Mouse (Mus musculus) hindbrain, embryonic 15.5 days (tissue): ENCODE data around the gene Wdr18. TPM values are rescaled to one million over a fixed set of nuclear protein-coding genes. Genes with fewer than 3 reads are reported as not detected.
A peak's percentile ranks its signal among the peaks of the same experiment; 100 is the strongest.

Source experiments
- ATAC-seq: fragments of 200-750 bp; cut with Nextera tagmentation; 2 replicates; pipeline ENCODE4 v1.8.0; 2017; ENCODE audit warnings: low read depth, moderate number of reproducible peaks, moderate TSS enrichment; ENCODE audit not compliant: low FRiP score
- H3K27ac ChIP-seq: fragments of 300-500 bp; sonication (generic); replicated peaks from 2 replicates; pipeline ENCODE4 v1.5.1; 2015; ENCODE audit warnings: mild to moderate bottlenecking, inconsistent platforms
- H3K27me3 ChIP-seq: fragments of 300-500 bp; sonication (generic); 2 replicates; pipeline ENCODE4 v1.6.1; 2015; ENCODE audit warnings: control low read depth, inconsistent platforms
- H3K36me3 ChIP-seq: fragments of 300-500 bp; sonication (generic); 2 replicates; pipeline ENCODE4 v1.6.1; 2015; ENCODE audit warnings: control low read depth, inconsistent platforms
- H3K4me1 ChIP-seq: fragments of 300-500 bp; sonication (generic); replicated peaks from 2 replicates; pipeline ENCODE4 v1.6.1; 2015; ENCODE audit warnings: control low read depth, inconsistent platforms
- H3K4me2 ChIP-seq: fragments of 300-500 bp; sonication (generic); 2 replicates; pipeline ENCODE4 v1.6.1; 2015; ENCODE audit warnings: moderate library complexity, mild to moderate bottlenecking, inconsistent platforms
- H3K4me3 ChIP-seq: fragments of 300-500 bp; sonication (generic); 2 replicates; pipeline ENCODE4 v1.5.1; 2015; ENCODE audit warnings: mild to moderate bottlenecking, inconsistent platforms
- H3K9ac ChIP-seq: fragments of 300-500 bp; sonication (generic); 2 replicates; pipeline ENCODE4 v1.6.1; 2015; ENCODE audit warnings: inconsistent platforms
- H3K9me3 ChIP-seq: fragments of 300-500 bp; sonication (generic); 2 replicates; pipeline ENCODE4 v1.6.1; 2016; ENCODE audit warnings: control low read depth, inconsistent platforms
- WGBS: fragments of 180-500 bp; shearing (Covaris S2); methylation state at CpG from one replicate; pipeline ENCODE4 v1.1.7; 2015; 5-methylcytosine and 5-hydroxymethylcytosine counted together
- polyA plus RNA-seq: library from polyadenylated mRNA; unstranded; fragments of >200 nt; fragmentation: Nextera tagmentation; extraction: Ambion mirVana; gene quantifications from 2 replicates; pipeline ENCODE4 v1.2.1, GENCODE M21; 2015

Wdr18 gene
- polyA plus RNA-seq, 1 experiment from 2014 or later: 93.6 TPM

DNA sequence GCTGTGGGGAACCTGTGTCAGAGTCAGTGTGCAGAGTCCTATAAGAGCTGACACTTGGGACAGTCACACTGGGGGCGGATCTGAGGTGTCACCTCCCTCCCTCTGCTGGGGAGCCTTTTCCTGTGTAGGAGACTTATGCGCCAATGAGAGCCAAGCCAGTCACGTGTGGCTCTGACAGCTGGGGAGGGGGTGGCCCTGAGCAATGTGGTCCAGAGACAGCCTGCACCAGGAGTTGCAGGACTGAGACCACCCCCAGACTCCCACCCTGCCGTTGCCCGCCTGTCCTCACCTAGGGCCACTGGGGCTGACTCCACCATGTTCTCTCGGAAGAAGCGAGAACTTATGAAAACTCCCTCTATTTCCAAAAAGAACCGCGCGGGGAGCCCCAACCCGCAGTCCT, 56.6 kb downstream of the Wdr18 start, which contains the start of gene Arhgap45:
Gene Arhgap45 (plus strand): TSS at position 143 of the 400 bp plus-strand sequence.
- Histone ChIP-seq H3K27ac (no peak within 1 kb of the TSS), H3K36me3 (peaks cover 12% of the 10 kb centered on the region), H3K9ac (no peak within 1 kb of the TSS), H3K27me3 (peaks cover 65% of the 10 kb centered on the region), H3K4me2 (no peak within 1 kb of the TSS), H3K4me1 (no peaks in the 10 kb centered on the region), H3K4me3 (no peak within 1 kb of the TSS), H3K9me3 (no peaks in the 10 kb centered on the region)
- 72% methylated on average over 11 of the region's 11 CpGs for WGBS
- ATAC-seq: no peak

DNA sequence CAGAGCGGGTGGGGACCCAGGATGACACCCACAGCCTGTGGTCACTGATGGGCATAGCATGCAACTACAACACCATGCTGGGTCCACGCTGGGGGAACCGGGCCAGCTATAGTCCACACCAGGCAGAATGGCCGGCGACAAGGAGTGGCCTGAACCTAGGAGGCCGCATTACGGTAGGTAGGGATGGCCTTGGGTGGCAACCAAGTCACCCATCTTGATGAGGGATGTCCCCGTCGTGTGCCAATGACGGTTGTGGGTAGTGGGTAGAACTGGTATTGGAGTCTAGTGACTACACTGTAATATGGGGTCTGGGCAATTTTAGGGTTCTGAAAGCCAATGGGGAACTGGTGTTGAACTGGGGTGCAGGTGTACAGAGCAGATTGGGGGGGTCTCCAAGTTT, 57.0 kb downstream of the Wdr18 start:
- no peak overlapping the region for H3K9ac ChIP-seq
- WGBS: 91% methylated on average over 10 of the region's 10 CpGs
- no peak overlapping the region for H3K4me2 ChIP-seq
- no peak overlapping the region for H3K4me3 ChIP-seq
- no peak overlapping the region for H3K27ac ChIP-seq
- no peaks in the 10 kb centered on the region for H3K9me3 ChIP-seq
- H3K36me3 ChIP-seq: peaks cover 7% of the 10 kb centered on the region
- ATAC-seq: no peak
- peaks cover 61% of the 10 kb centered on the region for H3K27me3 ChIP-seq
- H3K4me1 ChIP-seq: no peaks in the 10 kb centered on the region

GRCm38 (mm10) chr10:80017361-80017760, 57.4 kb downstream of the Wdr18 start:
- no peak overlapping the region for H3K4me3 ChIP-seq
- ATAC-seq: no peak
- H3K27me3 ChIP-seq: peaks cover 57% of the 10 kb centered on the region
- 60% methylated on average over 3 of the region's 3 CpGs for WGBS
- peaks cover 3% of the 10 kb centered on the region for H3K36me3 ChIP-seq
- no peaks in the 10 kb centered on the region for H3K9me3 ChIP-seq
- H3K4me2 ChIP-seq: no peak overlapping the region
- H3K4me1 ChIP-seq: no peaks in the 10 kb centered on the region
- no peak overlapping the region for H3K27ac ChIP-seq
- H3K9ac ChIP-seq: no peak overlapping the region

DNA sequence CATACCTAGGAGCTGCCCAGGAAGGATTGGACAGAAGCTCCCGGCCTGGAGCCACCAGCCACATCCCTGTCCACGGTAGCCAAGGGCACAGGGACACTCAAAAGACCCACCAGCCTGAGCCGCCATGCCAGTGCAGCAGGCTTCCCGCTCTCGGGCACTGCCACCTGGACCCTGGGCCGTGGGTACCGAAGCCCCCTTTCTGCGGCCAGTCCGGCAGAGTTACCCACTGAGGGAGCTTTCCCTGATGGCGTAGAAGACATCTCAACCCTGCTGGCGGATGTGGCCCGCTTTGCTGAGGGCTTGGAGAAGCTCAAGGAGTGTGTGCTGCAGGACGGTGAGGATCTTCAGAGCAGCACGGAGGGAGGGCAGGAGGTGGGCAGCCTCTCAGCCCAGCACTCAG, 57.8 kb downstream of the Wdr18 start:
- H3K36me3 ChIP-seq: no peaks in the 10 kb centered on the region
- peaks cover 53% of the 10 kb centered on the region for H3K27me3 ChIP-seq
- H3K9ac ChIP-seq: no peak overlapping the region
- H3K9me3 ChIP-seq: no peaks in the 10 kb centered on the region
- no peak for ATAC-seq
- H3K4me1 ChIP-seq: no peaks in the 10 kb centered on the region
- H3K27ac ChIP-seq: no peak overlapping the region
- 79% methylated on average over 14 of the region's 14 CpGs for WGBS
- H3K4me2 ChIP-seq: no peak overlapping the region
- H3K4me3 ChIP-seq: no peak overlapping the region

GRCm38 (mm10) chr10:80018739-80019297, 58.9 kb downstream of the Wdr18 start:
- Histone ChIP-seq H3K36me3 (no peaks in the 10 kb centered on the region), H3K9me3 (no peaks in the 10 kb centered on the region), H3K27me3 (peaks cover 42% of the 10 kb centered on the region), H3K4me3 (no peak overlapping the region), H3K27ac (no peak overlapping the region), H3K4me1 (no peaks in the 10 kb centered on the region), H3K9ac (no peak overlapping the region), H3K4me2 (no peak overlapping the region; the same call in 1 of the 2 replicates)
- ATAC-seq: no peak
- 9% methylated on average over 15 of the region's 15 CpGs for WGBS

GRCm38 (mm10) chr10:80019471-80020131, 59.6 kb downstream of the Wdr18 start:
- no peak overlapping the region for H3K4me2 ChIP-seq
- no peak overlapping the region for H3K9ac ChIP-seq

More at GRCm38 (mm10) chr10:80019471-80020131, 59.6 kb downstream of the Wdr18 start:
- Histone ChIP-seq H3K4me3 (no peak overlapping the region), H3K36me3 (no peaks in the 10 kb centered on the region), H3K27ac (no peak overlapping the region), H3K9me3 (no peaks in the 10 kb centered on the region), H3K27me3 (peaks cover 35% of the 10 kb centered on the region), H3K4me1 (no peaks in the 10 kb centered on the region)
- 6% methylated on average over 20 of the region's 20 CpGs for WGBS
- ATAC-seq: peak; percentile 28; the same call in 1 of the 2 replicates

Other genes starting within 250 kb of the Wdr18 start
- 2.6 and 2.8 TPM in 2 replicates for gene Hcn2, start 243.5 kb upstream of the Wdr18 start, polyA plus RNA-seq
- gene Polrmt, start 213.6 kb upstream of the Wdr18 start, polyA plus RNA-seq: 37.0 and 43.0 TPM in 2 replicates
- 2.2 and 2.4 TPM in 2 replicates for gene Fgf22, start 205.1 kb upstream of the Wdr18 start, polyA plus RNA-seq
- gene Rnf126, start 193.2 kb upstream of the Wdr18 start, polyA plus RNA-seq: 103 and 125 TPM in 2 replicates
- 2.3 and 2.5 TPM in 2 replicates for gene Fstl3, start 182.9 kb upstream of the Wdr18 start, polyA plus RNA-seq
- 0.27 and 0.28 TPM in 2 replicates for gene Prss57, start 169.2 kb upstream of the Wdr18 start, polyA plus RNA-seq
- gene Palm, start 166.6 kb upstream of the Wdr18 start, polyA plus RNA-seq: 277 and 303 TPM in 2 replicates
- 0.49 and 0.92 TPM in 2 replicates for gene Misp, start 139.2 kb upstream of the Wdr18 start, polyA plus RNA-seq
- gene Ptbp1, start 105.7 kb upstream of the Wdr18 start, polyA plus RNA-seq: 74.8 and 77.1 TPM in 2 replicates
- gene Prtn3, start 85.7 kb upstream of the Wdr18 start, polyA plus RNA-seq: 11.0 and 11.3 TPM in 2 replicates
- gene Plppr3, start 85.5 kb upstream of the Wdr18 start, polyA plus RNA-seq: 383 and 417 TPM in 2 replicates
- gene Elane, start 73.9 kb upstream of the Wdr18 start, polyA plus RNA-seq: 0.16 TPM in 1 of 2 replicates, not detected in the other
- gene Cfd, start 69.3 kb upstream of the Wdr18 start, polyA plus RNA-seq: not detected in 2 replicates
- 51.2 and 54.2 TPM in 2 replicates for gene Med16, start 51.2 kb upstream of the Wdr18 start, polyA plus RNA-seq
- 3.0 TPM in 1 of 2 replicates, not detected in the other for gene Gm26602, start 49.3 kb upstream of the Wdr18 start, polyA plus RNA-seq
- gene Kiss1r, start 43.2 kb upstream of the Wdr18 start, polyA plus RNA-seq: 2.7 and 3.1 TPM in 2 replicates
- gene R3hdm4, start 38.9 kb upstream of the Wdr18 start, polyA plus RNA-seq: 258 and 289 TPM in 2 replicates
- gene Arid3a, start 33.1 kb upstream of the Wdr18 start, polyA plus RNA-seq: 2.9 and 3.2 TPM in 2 replicates
- gene Grin3b, start 10.6 kb downstream of the Wdr18 start, polyA plus RNA-seq: 0.29 and 0.34 TPM in 2 replicates
- 24.5 and 27.3 TPM in 2 replicates for gene Tmem259, start 24.2 kb downstream of the Wdr18 start, polyA plus RNA-seq
- gene Cnn2, start 28.4 kb downstream of the Wdr18 start, polyA plus RNA-seq: 29.4 and 33.6 TPM in 2 replicates
- 4.8 and 5.4 TPM in 2 replicates for gene Abca7, start 36.3 kb downstream of the Wdr18 start, polyA plus RNA-seq
- 2.3 and 2.5 TPM in 2 replicates for gene Arhgap45, start 56.5 kb downstream of the Wdr18 start, polyA plus RNA-seq
- 141 and 145 TPM in 2 replicates for gene Polr2e, start 79.6 kb downstream of the Wdr18 start, polyA plus RNA-seq
- gene Gpx4, start 87.0 kb downstream of the Wdr18 start, polyA plus RNA-seq: 583 and 596 TPM in 2 replicates
- 12.6 and 12.9 TPM in 2 replicates for gene Sbno2, start 145.4 kb downstream of the Wdr18 start, polyA plus RNA-seq
- gene Stk11, start 155.7 kb downstream of the Wdr18 start, polyA plus RNA-seq: 18.6 and 20.0 TPM in 2 replicates
- gene Atp5d, start 178.5 kb downstream of the Wdr18 start, polyA plus RNA-seq: 503 and 517 TPM in 2 replicates
- gene Cbarp, start 180.7 kb downstream of the Wdr18 start, polyA plus RNA-seq: 61.4 and 71.3 TPM in 2 replicates
- gene Midn, start 188.1 kb downstream of the Wdr18 start, polyA plus RNA-seq: 22.6 and 26.0 TPM in 2 replicates
- 295 and 319 TPM in 2 replicates for gene Cirbp, start 205.8 kb downstream of the Wdr18 start, polyA plus RNA-seq
- gene 1600002K03Rik, start 212.8 kb downstream of the Wdr18 start, polyA plus RNA-seq: 10.1 and 12.7 TPM in 2 replicates
- gene Efna2, start 219.3 kb downstream of the Wdr18 start, polyA plus RNA-seq: 29.1 and 33.6 TPM in 2 replicates